Mouse (Mus musculus) megakaryocyte, embryonic 14.5 days (primary cell): Measurements from ENCODE around the gene Slc25a23.

Experiments
- FLI1 ChIP-seq: IDR thresholded peaks from 2 replicates; pipeline ENCODE4 v1.6.1; 2012; ENCODE audit warnings: low read length, inconsistent platforms, mixed read lengths
- GATA1 ChIP-seq: IDR thresholded peaks from 3 replicates; pipeline ENCODE4 v1.6.1; 2012; ENCODE audit warnings: mixed read lengths, low read length, inconsistent platforms, borderline replicate concordance

- TF ChIP-seq GATA1, result no peak
- TF ChIP-seq FLI1, result no peak
Measured at GRCm38 (mm10) chr17:57030931-57031660, 28.6 kb downstream of the Slc25a23 start, which contains the start of gene Khsrp.
